ENCODE assay signal across 29 mouse cellular contexts in genomic region chr14:77662994-77663393, GRCm38 (mm10).
DNase-seq lines count a peak whose midpoint lies in the region; ATAC-seq and TF ChIP-seq lines count a peak whose summit lies in the region.
"Had no signal": no experiment of that assay in that cellular context is flagged by ENCODE, and none has a peak within 500 bp of the region (broad histone marks: within the 10 kb centered on the region; RNA-seq: fewer than 3 reads in every experiment).

No protein-coding gene starts in this region.

- no peak for TF ChIP-seq CTCF in liver, postnatal 0 days (IDR thresholded peaks at IDR 0.05; ENCODE audit: low read depth)

- no peaks in the 10 kb centered on the region for H3K4me1 ChIP-seq in heart, embryonic 11.5 days (ENCODE audit: control insufficient read depth, insufficient read depth, low read length)
- peaks cover 21% of the 10 kb centered on the region for H3K4me1 ChIP-seq in hindbrain, embryonic 10.5 days (replicated peaks)
- H3K4me1 ChIP-seq in hindbrain, embryonic 13.5 days (replicated peaks), result peaks cover 29% of the 10 kb centered on the region
- peaks cover 11% of the 10 kb centered on the region for H3K4me1 ChIP-seq in liver, postnatal 0 days (ENCODE audit: insufficient read depth)
- no peaks in the 10 kb centered on the region; the same call in 1 of the 2 replicates for H3K4me1 ChIP-seq in liver, embryonic 11.5 days (replicated peaks; ENCODE audit: control insufficient read depth, insufficient read depth, low read length)
- H3K4me1 ChIP-seq: embryonic facial prominence, embryonic 13.5 days; embryonic facial prominence, embryonic 15.5 days had no signal

- H3K9ac ChIP-seq in heart, embryonic 11.5 days (ENCODE audit: low read depth, low read length), result no peak overlapping the region
- H3K9ac ChIP-seq in hindbrain, embryonic 13.5 days, result no peak overlapping the region
- no peak overlapping the region for H3K9ac ChIP-seq in liver, postnatal 0 days (replicated peaks)
- no peak overlapping the region for H3K9ac ChIP-seq in liver, embryonic 11.5 days (ENCODE audit: low read depth, low read length)
- H3K9ac ChIP-seq: embryonic facial prominence, embryonic 13.5 days; embryonic facial prominence, embryonic 15.5 days; forebrain, embryonic 12.5 days had no signal

- no peak overlapping the region for H3K4me3 ChIP-seq in heart, embryonic 11.5 days (ENCODE audit: low read depth, low read length)
- no peak overlapping the region for H3K4me3 ChIP-seq in hindbrain, embryonic 10.5 days
- no peak overlapping the region for H3K4me3 ChIP-seq in hindbrain, embryonic 13.5 days
- H3K4me3 ChIP-seq in liver, postnatal 0 days (ENCODE audit: low read depth, low read length), result no peak overlapping the region
- no peak overlapping the region for H3K4me3 ChIP-seq in liver, embryonic 11.5 days (ENCODE audit: low read depth, low read length)
- H3K4me3 ChIP-seq: embryonic facial prominence, embryonic 13.5 days; embryonic facial prominence, embryonic 15.5 days; erythroblast, embryonic 14.5 days; forebrain, embryonic 10.5 days; forebrain, embryonic 12.5 days had no signal

- H3K9me3 ChIP-seq in heart, embryonic 11.5 days (replicated peaks; ENCODE audit: control insufficient read depth, low read length), result no peaks in the 10 kb centered on the region
- H3K9me3 ChIP-seq in hindbrain, embryonic 10.5 days, result no peaks in the 10 kb centered on the region
- H3K9me3 ChIP-seq in hindbrain, embryonic 13.5 days, result no peaks in the 10 kb centered on the region
- no peaks in the 10 kb centered on the region for H3K9me3 ChIP-seq in liver, postnatal 0 days (ENCODE audit: low read length)
- no peaks in the 10 kb centered on the region for H3K9me3 ChIP-seq in liver, embryonic 11.5 days (ENCODE audit: control insufficient read depth, low read length)
- H3K9me3 ChIP-seq: embryonic facial prominence, embryonic 13.5 days; embryonic facial prominence, embryonic 15.5 days; forebrain, embryonic 10.5 days; forebrain, embryonic 12.5 days had no signal

- ATAC-seq in heart, embryonic 11.5 days (replicated peaks; ENCODE audit: insufficient number of reproducible peaks, low FRiP score, low TSS enrichment), result no peak
- ATAC-seq in hindbrain, embryonic 13.5 days (ENCODE audit: low FRiP score), result no peak
- ATAC-seq in liver, postnatal 0 days, result peak; percentile 95
- ATAC-seq in liver, embryonic 11.5 days (replicated peaks; ENCODE audit: low FRiP score), result no peak
- ATAC-seq: activated CD4-positive, CD25-positive, alpha-beta regulatory T cell, adult 4 months; CD4-positive, CD25-positive, alpha-beta regulatory T cell, adult 4 months; forebrain, embryonic 14.5 days; Patski had no signal

- no peaks in the 10 kb centered on the region for H3K27me3 ChIP-seq in heart, embryonic 11.5 days (ENCODE audit: control insufficient read depth, insufficient read depth, low read length)
- H3K27me3 ChIP-seq in hindbrain, embryonic 10.5 days (ENCODE audit: insufficient read depth, poor library complexity, severe bottlenecking), result no peaks in the 10 kb centered on the region
- no peaks in the 10 kb centered on the region for H3K27me3 ChIP-seq in hindbrain, embryonic 13.5 days
- H3K27me3 ChIP-seq in liver, postnatal 0 days (ENCODE audit: insufficient read depth, low read length), result no peaks in the 10 kb centered on the region
- no peaks in the 10 kb centered on the region for H3K27me3 ChIP-seq in liver, embryonic 11.5 days (replicated peaks; ENCODE audit: control insufficient read depth, insufficient read depth, low read length)
- H3K27me3 ChIP-seq: CH12.LX; embryonic facial prominence, embryonic 13.5 days; embryonic facial prominence, embryonic 15.5 days; forebrain, embryonic 12.5 days; Patski had no signal

- no peak overlapping the region for H3K27ac ChIP-seq in heart, embryonic 11.5 days (ENCODE audit: low read depth, low read length)
- 0 out of 2 replicates have a peak overlapping the region, but pooled peaks have one; percentile 12 for H3K27ac ChIP-seq in hindbrain, embryonic 10.5 days
- no peak overlapping the region; the same call in 1 of the 2 replicates for H3K27ac ChIP-seq in hindbrain, embryonic 13.5 days
- peak overlapping the region; percentile 74 for H3K27ac ChIP-seq in liver, postnatal 0 days (ENCODE audit: low read depth)
- H3K27ac ChIP-seq in liver, embryonic 11.5 days (ENCODE audit: low read depth, low read length), result no peak overlapping the region
- H3K27ac ChIP-seq: embryonic facial prominence, embryonic 13.5 days; embryonic facial prominence, embryonic 15.5 days; forebrain, embryonic 12.5 days had no signal

- peak; percentile 65 for DNase-seq in heart, adult 11 months
- DNase-seq in hindbrain, embryonic 10.5 days (ENCODE audit: low spot score), result no peak
- DNase-seq in liver, postnatal 0 days, result peak; percentile 25
- DNase-seq in liver, embryonic 11.5 days (ENCODE audit: low spot score), result no peak
- peak; percentile 5 for DNase-seq in adipocyte (ENCODE audit: low spot score)
- DNase-seq: adrenal gland, adult 2 months; adrenal gland, postnatal 10 days; adrenal gland, postnatal 25 days; B cell, adult 2 months; cerebellum, adult 11 months; cerebellum, adult 18-20 months; cerebellum, adult 8-10 months; cerebellum, adult 9-11 months; cerebellum, postnatal 14 days; cerebellum, postnatal 36 days; embryo, embryonic 11 days had no signal

- no peaks in the 10 kb centered on the region for H3K36me3 ChIP-seq in heart, embryonic 11.5 days (ENCODE audit: control insufficient read depth, insufficient read depth, low read length)
- H3K36me3 ChIP-seq in hindbrain, embryonic 10.5 days, result no peaks in the 10 kb centered on the region
- H3K36me3 ChIP-seq in hindbrain, embryonic 13.5 days, result no peaks in the 10 kb centered on the region; the same call in 1 of the 2 replicates
- H3K36me3 ChIP-seq in liver, postnatal 0 days (replicated peaks; ENCODE audit: insufficient read depth, low read length), result no peaks in the 10 kb centered on the region
- H3K36me3 ChIP-seq in liver, embryonic 11.5 days (ENCODE audit: control insufficient read depth, insufficient read depth, low read length), result no peaks in the 10 kb centered on the region
- H3K36me3 ChIP-seq: embryonic facial prominence, embryonic 13.5 days; embryonic facial prominence, embryonic 15.5 days; forebrain, embryonic 10.5 days; forebrain, embryonic 12.5 days; G1E had no signal

- no peak overlapping the region for H3K4me2 ChIP-seq in heart, embryonic 11.5 days
- no peak overlapping the region for H3K4me2 ChIP-seq in hindbrain, embryonic 13.5 days
- H3K4me2 ChIP-seq in liver, postnatal 0 days (ENCODE audit: low read depth, low read length), result no peak overlapping the region
- no peak overlapping the region for H3K4me2 ChIP-seq in liver, embryonic 11.5 days
- H3K4me2 ChIP-seq: embryonic facial prominence, embryonic 13.5 days; embryonic facial prominence, embryonic 15.5 days; forebrain, embryonic 12.5 days had no signal

- WGBS in heart, embryonic 11.5 days (ENCODE audit: insufficient replicate concordance), result 56% methylated on average over 8 of the region's 8 CpGs
- WGBS in hindbrain, embryonic 10.5 days, result 84% methylated on average over 8 of the region's 8 CpGs
- WGBS in hindbrain, embryonic 13.5 days, result 79% methylated on average over 8 of the region's 8 CpGs
- whole genome bisulfite sequencing in liver, postnatal 0 days (ENCODE audit: insufficient replicate concordance), result 63% methylated on average over 8 of the region's 8 CpGs
- WGBS in liver, embryonic 11.5 days, result 75% methylated on average over 8 of the region's 8 CpGs

- no peak for TF ChIP-seq EP300 in liver, postnatal 0 days (IDR thresholded peaks at IDR 0.05; ENCODE audit: low read depth)

Comparison
In these comparisons a context has a peak if more than half of its experiments do, and no peak if none do; other contexts are left out.
1. DNase-seq: peak in heart, adult 11 months (single experiment), liver, postnatal 0 days (single experiment) and adipocyte (single experiment); none in hindbrain, embryonic 10.5 days (single experiment) and liver, embryonic 11.5 days (single experiment).
2. H3K27ac ChIP-seq: peak in hindbrain, embryonic 10.5 days (single experiment) and liver, postnatal 0 days (single experiment); none in heart, embryonic 11.5 days (single experiment), hindbrain, embryonic 13.5 days (single experiment) and liver, embryonic 11.5 days (single experiment).